Mouse (Mus musculus) embryonic facial prominence, embryonic 13.5 days (tissue): ENCODE measurements around the gene Filip1l. TPM values are rescaled to one million over a fixed set of nuclear protein-coding genes. Genes with fewer than 3 reads are reported as not detected.

Experiments
- ATAC-seq: fragments of 200-750 bp; cut with Nextera tagmentation; 2 replicates; pipeline ENCODE4 v1.8.0; 2017; ENCODE audit warnings: low read depth; ENCODE audit not compliant: insufficient number of reproducible peaks, insufficient read depth, low FRiP score, low TSS enrichment
- H3K27ac ChIP-seq: fragments of 300-500 bp; sonication (generic); 2 replicates; pipeline ENCODE4 v1.5.1; 2015; ENCODE audit warnings: moderate library complexity, mild to moderate bottlenecking, inconsistent platforms
- H3K27me3 ChIP-seq: fragments of 300-500 bp; sonication (generic); 2 replicates; pipeline ENCODE4 v1.6.1; 2015; ENCODE audit warnings: mild to moderate bottlenecking, inconsistent platforms
- H3K36me3 ChIP-seq: fragments of 300-500 bp; sonication (generic); 2 replicates; pipeline ENCODE4 v1.6.1; 2015; ENCODE audit warnings: mild to moderate bottlenecking, inconsistent platforms
- H3K4me1 ChIP-seq: fragments of 300-500 bp; sonication (generic); 2 replicates; pipeline ENCODE4 v1.6.1; 2015; ENCODE audit warnings: inconsistent platforms
- H3K4me2 ChIP-seq: fragments of 300-500 bp; sonication (generic); 2 replicates; pipeline ENCODE4 v1.6.1; 2015; ENCODE audit warnings: moderate library complexity, mild to moderate bottlenecking, inconsistent platforms
- H3K4me3 ChIP-seq: fragments of 300-500 bp; sonication (generic); 2 replicates; pipeline ENCODE4 v1.5.1; 2015; ENCODE audit warnings: mild to moderate bottlenecking, inconsistent platforms
- H3K9ac ChIP-seq: fragments of 300-500 bp; sonication (generic); 2 replicates; pipeline ENCODE4 v1.6.1; 2015; ENCODE audit warnings: mild to moderate bottlenecking, inconsistent platforms
- H3K9me3 ChIP-seq: fragments of 300-500 bp; sonication (generic); 2 replicates; pipeline ENCODE4 v1.6.1; 2016; ENCODE audit warnings: inconsistent platforms
- WGBS: fragments of 180-500 bp; shearing (Covaris S2); methylation state at CpG from one replicate; pipeline ENCODE4 v1.1.7; 2015; ENCODE audit warnings: mixed read lengths; 5-methylcytosine and 5-hydroxymethylcytosine counted together
- polyA plus RNA-seq: library from polyadenylated mRNA; unstranded; fragments of >200 nt; fragmentation: Nextera tagmentation; extraction: Ambion mirVana; gene quantifications from 2 replicates; pipeline ENCODE4 v1.2.1, GENCODE M21; 2015

Gene Filip1l
- polyA plus RNA-seq, 1 experiment from 2014 or later: 24.0 TPM

DNA sequence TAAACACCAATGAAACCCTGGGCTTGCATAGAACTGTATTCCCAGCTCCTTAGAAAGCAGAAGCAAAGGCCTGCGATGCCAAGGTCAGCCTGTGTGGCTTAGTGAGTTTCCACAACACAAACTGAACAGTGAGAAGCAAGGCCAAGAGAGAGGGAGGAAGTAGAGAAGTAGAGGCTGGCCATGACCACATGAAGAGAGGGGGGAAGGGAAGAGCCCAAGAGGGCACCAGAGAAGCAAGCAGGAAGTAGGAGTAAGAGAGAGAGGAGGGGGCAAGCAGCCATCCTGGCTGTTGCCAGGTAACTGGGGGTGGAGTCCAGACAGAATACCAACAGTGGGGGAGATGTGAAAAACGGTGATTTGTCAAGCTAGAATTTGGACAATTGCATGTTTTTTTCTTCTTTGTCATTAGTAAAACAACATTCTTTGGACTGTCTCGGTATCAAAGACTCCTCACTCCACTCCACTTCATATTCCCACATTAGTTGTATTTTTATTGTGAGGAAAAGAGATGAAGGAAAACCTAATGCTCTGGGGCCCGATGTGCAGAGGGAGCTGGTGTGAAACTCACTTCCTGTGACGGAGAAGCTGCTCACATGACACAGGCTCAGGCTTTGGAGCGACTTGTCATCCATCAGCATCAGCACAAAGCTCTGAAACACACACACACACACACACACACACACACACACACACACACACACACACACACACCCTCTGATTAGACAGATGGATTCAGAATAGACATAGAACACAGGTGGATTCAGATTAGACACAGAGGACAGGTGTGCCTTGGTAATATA lies 70.3 kb downstream of the Filip1l start:
- H3K4me1 ChIP-seq: peaks cover 44% of the 10 kb centered on the region
- no peak for ATAC-seq
- WGBS: 66% methylated on average over 6 of the region's 6 CpGs

DNA sequence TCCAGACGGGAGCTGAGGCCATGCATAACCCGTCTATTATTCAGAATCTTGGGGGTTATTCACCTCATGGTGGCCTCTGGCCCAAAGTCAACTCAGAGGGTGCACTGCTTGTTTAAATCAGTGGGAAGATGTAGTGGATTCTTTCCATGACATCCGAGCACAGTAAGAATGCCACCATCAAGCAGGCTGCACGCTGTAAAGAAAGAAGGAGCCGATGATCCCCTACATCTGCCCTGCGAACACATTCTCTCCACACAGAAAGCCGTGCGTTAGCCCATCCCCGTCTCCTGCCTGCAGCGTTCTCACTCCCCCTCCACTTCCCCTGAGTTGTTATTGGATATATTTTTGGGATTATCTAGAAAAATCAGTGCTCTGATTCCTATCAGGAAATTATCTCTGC lies 73.8 kb downstream of the Filip1l start:
- ATAC-seq: no peak
- 49% methylated on average over 10 of the region's 10 CpGs for WGBS

More for the DNA sequence above, 70.3 kb downstream of the Filip1l start:
- Histone ChIP-seq H3K27ac (no peak overlapping the region), H3K9me3 (no peaks in the 10 kb centered on the region), H3K4me3 (no peak overlapping the region), H3K4me2 (no peak overlapping the region), H3K36me3 (no peaks in the 10 kb centered on the region), H3K9ac (no peak overlapping the region), H3K27me3 (no peaks in the 10 kb centered on the region)

DNA sequence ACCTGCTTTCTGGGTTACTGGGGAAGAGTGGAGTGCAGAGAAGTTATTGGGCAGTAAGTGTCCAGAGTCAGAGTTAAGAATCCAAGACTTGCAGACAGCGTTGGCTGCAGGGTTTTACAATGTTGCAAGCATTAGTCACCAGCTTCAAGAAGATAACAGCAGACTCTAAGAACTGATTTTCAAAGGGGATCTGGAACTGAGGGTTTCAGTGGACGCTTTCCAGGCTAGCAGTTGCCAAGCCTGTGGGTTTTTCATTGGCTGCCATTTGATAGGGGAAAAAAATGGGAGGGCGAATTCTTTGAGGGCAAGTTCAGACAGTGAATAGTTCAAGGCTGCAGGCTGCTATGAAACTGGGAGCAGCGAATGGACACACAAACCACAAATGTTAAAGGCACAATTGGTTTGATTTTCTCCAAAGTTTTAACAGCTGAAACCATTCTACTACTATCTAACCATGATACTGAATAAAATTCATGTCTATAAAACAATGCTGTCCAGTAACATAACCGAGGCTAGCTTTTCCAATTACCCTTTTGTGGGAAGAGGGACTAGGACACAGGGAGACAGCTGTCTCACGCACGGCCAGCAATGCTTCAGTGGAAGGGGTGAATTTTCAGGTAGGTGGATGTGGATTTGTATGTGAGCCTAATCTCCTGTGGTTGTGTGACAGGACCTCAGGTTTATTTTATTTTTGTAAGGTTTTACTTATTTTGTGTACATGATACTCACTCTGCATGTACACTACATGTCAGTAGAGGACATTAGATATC lies 74.8 kb downstream of the Filip1l start:
- Histone ChIP-seq H3K4me3 (no peak overlapping the region), H3K4me1 (peaks cover 32% of the 10 kb centered on the region), H3K27ac (peak overlapping the region; percentile 44), H3K9me3 (no peaks in the 10 kb centered on the region), H3K9ac (no peak overlapping the region), H3K36me3 (no peaks in the 10 kb centered on the region), H3K4me2 (no peak overlapping the region), H3K27me3 (no peaks in the 10 kb centered on the region)
- no peak for ATAC-seq
- WGBS: 59% methylated on average over 7 of the region's 7 CpGs

More for the DNA sequence above, 73.8 kb downstream of the Filip1l start:
- Histone ChIP-seq H3K27me3 (no peaks in the 10 kb centered on the region), H3K4me3 (no peak overlapping the region), H3K4me2 (no peak overlapping the region), H3K9ac (no peak overlapping the region), H3K27ac (peak overlapping the region; percentile 7; the same call in 1 of the 2 replicates), H3K36me3 (no peaks in the 10 kb centered on the region), H3K4me1 (peaks cover 38% of the 10 kb centered on the region), H3K9me3 (no peaks in the 10 kb centered on the region)

DNA sequence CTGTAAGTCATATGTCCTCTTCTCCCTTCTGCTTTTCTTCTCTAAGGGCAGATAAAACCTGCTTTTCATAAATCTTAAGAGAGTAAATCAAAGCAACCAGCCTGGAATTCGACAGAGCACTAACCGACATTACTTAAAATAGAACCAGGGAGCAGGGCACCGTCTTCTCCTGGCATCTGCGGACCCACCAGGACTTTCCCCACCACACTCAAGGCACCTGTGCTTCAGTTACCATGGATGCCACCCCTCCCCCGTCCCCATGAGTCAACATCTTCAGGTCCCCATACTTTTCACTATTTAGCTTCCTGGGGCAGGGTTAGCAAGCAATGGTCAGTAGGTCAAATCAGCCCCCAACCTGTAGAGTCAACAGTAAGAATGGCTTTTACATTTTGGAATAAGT lies 76.1 kb downstream of the Filip1l start:
- no peak overlapping the region for H3K4me3 ChIP-seq
- H3K9me3 ChIP-seq: no peaks in the 10 kb centered on the region
- no peak overlapping the region for H3K4me2 ChIP-seq
- WGBS: 62% methylated on average over 5 of the region's 5 CpGs
- H3K27ac ChIP-seq: no peak overlapping the region
- peaks cover 29% of the 10 kb centered on the region for H3K4me1 ChIP-seq
- no peaks in the 10 kb centered on the region for H3K36me3 ChIP-seq
- no peak for ATAC-seq
- no peaks in the 10 kb centered on the region for H3K27me3 ChIP-seq
- H3K9ac ChIP-seq: no peak overlapping the region

DNA sequence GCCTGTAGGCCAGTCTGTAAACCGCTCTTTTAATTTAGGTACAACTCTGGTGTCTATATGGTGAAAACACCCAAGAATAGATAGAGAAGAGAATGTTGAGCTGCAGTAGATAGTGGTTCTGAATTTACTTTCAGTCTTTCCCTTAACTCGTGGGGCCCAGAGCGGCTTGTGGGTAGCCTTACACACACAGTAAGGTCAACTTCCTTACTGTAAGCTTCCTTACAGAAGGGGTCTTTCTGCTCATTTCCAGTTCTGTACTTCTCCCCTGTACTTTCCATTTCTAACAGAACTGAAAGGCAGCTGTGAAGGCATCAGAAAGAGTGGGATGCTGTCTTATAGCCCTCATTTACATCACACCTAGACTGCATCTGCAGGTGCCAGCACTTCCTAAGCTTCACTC lies 78.4 kb downstream of the Filip1l start:
- Histone ChIP-seq H3K27ac (no peak overlapping the region), H3K4me1 (peaks cover 22% of the 10 kb centered on the region), H3K36me3 (no peaks in the 10 kb centered on the region), H3K4me2 (no peak overlapping the region), H3K9ac (no peak overlapping the region), H3K27me3 (no peaks in the 10 kb centered on the region), H3K4me3 (no peak overlapping the region), H3K9me3 (no peaks in the 10 kb centered on the region)
- no peak for ATAC-seq
- WGBS: 91% methylated on average over 3 of the region's 3 CpGs

DNA sequence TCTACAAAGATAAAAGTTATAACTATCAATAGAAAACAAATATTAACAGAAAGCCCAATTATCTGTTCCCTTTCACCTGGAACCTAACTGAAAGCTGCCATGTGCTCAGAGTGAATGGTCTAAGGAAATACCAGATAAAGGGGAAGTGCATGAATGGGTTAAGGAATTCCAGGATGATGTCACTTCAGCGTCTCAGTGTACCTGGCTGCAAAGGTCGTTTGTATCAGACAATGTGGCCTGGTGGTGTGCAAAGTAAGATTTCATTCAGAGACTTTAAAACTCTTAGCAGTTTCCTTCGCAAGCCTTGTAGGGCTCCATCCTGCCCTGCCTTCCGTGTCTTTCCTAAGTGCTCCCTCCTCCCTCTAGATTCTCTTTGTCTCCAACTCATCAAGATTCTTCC lies 80.3 kb downstream of the Filip1l start:
- H3K4me3 ChIP-seq: no peak overlapping the region
- H3K9me3 ChIP-seq: no peaks in the 10 kb centered on the region
- H3K4me2 ChIP-seq: no peak overlapping the region
- H3K36me3 ChIP-seq: no peaks in the 10 kb centered on the region
- no peak overlapping the region for H3K9ac ChIP-seq
- H3K4me1 ChIP-seq: peaks cover 14% of the 10 kb centered on the region
- H3K27me3 ChIP-seq: no peaks in the 10 kb centered on the region
- H3K27ac ChIP-seq: no peak overlapping the region
- 73% methylated on average over 4 of the region's 4 CpGs for WGBS
- ATAC-seq: no peak

DNA sequence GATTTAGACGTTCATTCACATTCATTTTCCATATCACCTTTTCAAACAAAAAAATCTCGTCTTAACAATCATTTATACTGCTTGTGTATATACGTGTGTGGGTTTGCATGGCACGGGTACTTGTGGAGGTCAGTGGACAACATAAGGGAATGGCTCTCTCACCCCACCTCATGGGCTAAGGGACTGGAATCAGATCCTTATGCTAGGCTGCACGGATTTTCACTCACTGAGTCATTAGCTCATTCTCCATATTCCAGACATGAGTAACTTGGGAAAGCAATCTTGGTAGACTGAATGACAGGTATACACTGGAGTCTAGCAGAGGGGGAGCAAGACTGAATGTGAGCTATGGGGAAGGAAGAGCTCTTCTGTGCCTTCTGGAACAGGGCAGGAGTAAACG lies 80.8 kb downstream of the Filip1l start:
- 88% methylated on average over 6 of the region's 6 CpGs for WGBS
- H3K4me3 ChIP-seq: no peak overlapping the region
- H3K4me1 ChIP-seq: peaks cover 18% of the 10 kb centered on the region
- no peak for ATAC-seq
- H3K27ac ChIP-seq: no peak overlapping the region
- no peaks in the 10 kb centered on the region for H3K27me3 ChIP-seq
- no peak overlapping the region for H3K9ac ChIP-seq
- no peak overlapping the region for H3K4me2 ChIP-seq
- H3K9me3 ChIP-seq: no peaks in the 10 kb centered on the region
- no peaks in the 10 kb centered on the region for H3K36me3 ChIP-seq

DNA sequence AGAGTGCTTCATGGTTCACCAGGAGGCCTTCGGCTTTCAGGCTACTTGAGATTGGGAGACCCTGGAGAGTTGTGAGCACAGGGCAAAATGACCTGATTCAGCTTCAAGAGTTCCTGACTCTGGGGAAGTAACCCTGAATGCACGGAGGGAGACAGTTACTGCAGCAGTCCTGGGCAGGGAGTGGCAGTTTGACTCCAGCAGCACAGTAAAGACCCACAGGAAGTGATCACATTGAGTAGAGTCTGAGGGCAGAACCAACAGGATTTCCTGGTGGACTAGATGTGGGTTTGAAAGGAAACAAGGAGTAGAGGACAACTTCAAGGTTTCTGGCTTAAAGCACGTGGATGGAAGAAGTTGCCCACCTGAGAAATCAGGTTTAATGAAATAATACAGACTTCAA lies 81.7 kb downstream of the Filip1l start:
- Histone ChIP-seq H3K9ac (no peak overlapping the region), H3K4me1 (peaks cover 24% of the 10 kb centered on the region), H3K27me3 (no peaks in the 10 kb centered on the region), H3K27ac (no peak overlapping the region), H3K9me3 (no peaks in the 10 kb centered on the region), H3K4me3 (no peak overlapping the region), H3K4me2 (no peak overlapping the region), H3K36me3 (no peaks in the 10 kb centered on the region)
- WGBS: 70% methylated on average over 3 of the region's 3 CpGs
- no peak for ATAC-seq

DNA sequence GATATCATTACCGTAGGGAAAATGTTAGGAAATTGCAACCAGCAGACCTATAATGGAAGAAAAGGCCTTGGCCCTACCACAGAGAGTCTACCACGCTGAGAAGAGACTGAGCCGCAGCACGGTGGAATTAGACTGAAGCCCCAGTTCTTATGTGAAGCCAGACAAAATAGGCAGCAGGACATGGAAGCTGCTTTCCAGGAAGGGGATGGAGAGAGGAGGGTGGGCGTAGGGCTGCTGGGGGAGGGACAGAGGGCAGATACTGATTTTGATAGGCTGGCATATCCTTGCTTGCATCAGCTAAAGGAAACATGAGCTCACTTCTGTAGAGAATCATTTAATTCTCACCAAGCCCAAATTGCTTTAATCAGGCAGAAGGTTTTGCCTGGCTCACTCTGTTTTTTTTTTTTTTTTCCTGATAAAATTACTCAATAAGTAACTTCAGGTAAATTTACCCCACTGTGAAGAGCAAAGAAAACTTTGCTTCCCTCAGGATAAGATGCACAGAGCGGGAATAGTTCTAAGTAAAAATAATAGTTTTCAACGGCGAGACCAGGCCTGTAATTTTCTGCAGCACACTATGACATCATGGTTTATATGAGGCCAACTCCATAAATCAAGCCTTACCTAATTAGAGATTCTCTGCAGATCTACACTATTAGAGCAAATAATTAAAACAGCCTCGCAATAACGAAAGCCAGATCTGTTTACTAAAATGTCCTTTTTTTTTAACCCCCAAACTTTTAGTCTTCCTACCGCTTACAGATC lies 84.8 kb downstream of the Filip1l start:
- H3K4me1 ChIP-seq: peaks cover 26% of the 10 kb centered on the region
- 26% methylated on average over 11 of the region's 11 CpGs for WGBS
- no peak overlapping the region for H3K9ac ChIP-seq
- H3K27me3 ChIP-seq: no peaks in the 10 kb centered on the region
- H3K27ac ChIP-seq: peak overlapping the region; percentile 74
- no peaks in the 10 kb centered on the region for H3K36me3 ChIP-seq
- H3K4me3 ChIP-seq: no peak overlapping the region
- H3K9me3 ChIP-seq: no peaks in the 10 kb centered on the region
- no peak for ATAC-seq
- H3K4me2 ChIP-seq: peak overlapping the region; percentile 0; the same call in 1 of the 2 replicates

DNA sequence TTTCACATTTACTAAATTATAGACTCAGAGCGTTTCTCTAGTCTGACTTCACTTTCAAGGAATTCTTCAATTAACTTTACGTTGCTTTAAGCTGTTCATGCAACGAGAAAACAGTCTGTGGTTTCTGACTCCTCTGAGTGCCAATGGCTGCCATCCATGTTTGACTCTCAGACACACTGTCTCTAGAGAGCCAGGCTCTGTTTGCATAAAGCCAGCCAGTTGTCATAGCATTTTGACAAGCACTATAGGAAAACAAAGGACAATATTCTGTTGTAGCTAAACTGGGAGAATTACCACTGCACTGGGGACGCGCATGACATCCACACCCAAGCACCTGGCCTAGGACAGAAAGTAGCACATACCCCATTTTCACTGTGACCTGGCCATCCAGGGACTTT lies 85.4 kb downstream of the Filip1l start:
- Histone ChIP-seq H3K36me3 (no peaks in the 10 kb centered on the region), H3K4me2 (no peak overlapping the region), H3K27ac (peak overlapping the region; percentile 74), H3K27me3 (no peaks in the 10 kb centered on the region), H3K9ac (no peak overlapping the region), H3K4me3 (no peak overlapping the region), H3K4me1 (peaks cover 26% of the 10 kb centered on the region), H3K9me3 (no peaks in the 10 kb centered on the region)
- 35% methylated on average over 5 of the region's 5 CpGs for WGBS
- ATAC-seq: no peak

DNA sequence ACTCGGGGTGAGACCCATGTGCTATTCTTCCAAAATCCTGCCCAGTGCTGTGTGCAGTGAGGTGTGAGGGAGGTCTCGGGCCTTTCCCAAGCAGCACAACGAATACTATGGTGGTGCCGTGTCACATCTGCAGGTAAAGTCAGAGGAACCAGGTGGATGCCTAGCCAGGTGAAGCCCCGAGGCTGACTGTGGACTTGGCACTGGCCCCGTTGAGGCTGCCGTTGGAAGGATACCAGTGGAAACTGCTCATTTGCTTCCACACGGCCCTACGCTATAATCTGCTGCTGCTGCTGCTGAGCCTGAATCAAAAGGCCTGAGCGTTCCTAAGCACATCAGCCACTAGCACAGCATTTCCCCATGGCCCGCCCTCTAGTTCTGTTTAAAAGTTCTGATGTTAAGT lies 86.3 kb downstream of the Filip1l start:
- Histone ChIP-seq H3K36me3 (no peaks in the 10 kb centered on the region), H3K9ac (no peak overlapping the region), H3K27me3 (no peaks in the 10 kb centered on the region), H3K4me3 (no peak overlapping the region), H3K9me3 (no peaks in the 10 kb centered on the region), H3K4me2 (no peak overlapping the region), H3K4me1 (peaks cover 26% of the 10 kb centered on the region), H3K27ac (peak overlapping the region; percentile 74; the same call in 1 of the 2 replicates)
- no peak for ATAC-seq
- WGBS: 81% methylated on average over 11 of the region's 11 CpGs
